Mouse (Mus musculus) CD8-positive naive resting alpha-beta T cell, adult 2 months (primary cell): ENCODE measurements around the gene Lclat1.
"Not testable (repeated sequence)": the region's sequence is repeated elsewhere in the genome, so short reads cannot be mapped to it uniquely, and the experiment has no call there.

Source experiments
- DNase-seq, 2 experiments: peaks; one replicate each; pipeline ENCODE4 v3.0.0; 2022; ENCODE audit warnings: low read depth in 2 of 2, low spot score in 2 of 2

Gene Lclat1

DNA sequence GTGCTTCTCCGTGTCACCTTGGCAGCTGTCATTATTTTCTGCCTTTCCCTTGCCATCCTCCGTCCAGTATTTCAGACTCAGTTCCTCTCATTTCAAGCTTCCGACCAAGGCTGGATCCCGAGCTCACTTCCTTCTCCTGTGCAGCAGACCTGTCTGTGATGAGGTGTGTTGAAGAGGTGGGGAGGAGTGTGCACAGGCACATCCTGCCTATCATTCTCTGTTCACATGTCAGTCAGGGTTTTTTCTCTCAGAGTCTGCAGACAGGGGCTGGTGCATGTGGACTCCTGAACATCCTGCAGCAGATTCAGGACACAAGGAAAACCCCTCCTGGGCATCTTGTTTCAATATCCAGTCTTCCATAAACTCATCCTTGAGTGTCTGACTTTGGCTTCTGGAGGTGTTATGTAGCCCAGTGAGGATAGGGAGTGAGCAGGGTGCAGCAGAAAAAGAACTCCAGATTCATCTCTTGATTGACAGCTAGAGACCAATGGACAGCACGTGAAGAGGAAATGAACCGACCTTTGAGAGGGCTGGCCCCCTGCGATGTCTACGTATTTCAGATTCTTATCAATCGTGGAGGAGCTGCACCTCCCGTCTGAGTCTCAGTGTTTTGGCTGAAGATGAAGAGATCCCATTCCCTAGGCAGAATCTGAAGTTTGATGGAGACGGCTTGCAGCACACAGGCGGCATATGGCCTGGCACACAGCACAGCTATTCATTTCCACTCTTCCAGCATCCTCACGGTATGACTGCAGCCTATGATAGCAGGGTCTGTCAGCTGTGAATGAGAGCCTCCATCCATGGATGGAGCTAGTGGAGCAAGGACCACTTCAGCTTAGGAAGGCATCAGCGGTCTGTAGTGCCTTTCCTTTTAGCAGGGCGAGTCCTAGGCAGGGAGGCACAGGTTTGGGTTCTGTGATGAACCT, 163.3 kb downstream of the Lclat1 start:
- DNase-seq: no peak

DNA sequence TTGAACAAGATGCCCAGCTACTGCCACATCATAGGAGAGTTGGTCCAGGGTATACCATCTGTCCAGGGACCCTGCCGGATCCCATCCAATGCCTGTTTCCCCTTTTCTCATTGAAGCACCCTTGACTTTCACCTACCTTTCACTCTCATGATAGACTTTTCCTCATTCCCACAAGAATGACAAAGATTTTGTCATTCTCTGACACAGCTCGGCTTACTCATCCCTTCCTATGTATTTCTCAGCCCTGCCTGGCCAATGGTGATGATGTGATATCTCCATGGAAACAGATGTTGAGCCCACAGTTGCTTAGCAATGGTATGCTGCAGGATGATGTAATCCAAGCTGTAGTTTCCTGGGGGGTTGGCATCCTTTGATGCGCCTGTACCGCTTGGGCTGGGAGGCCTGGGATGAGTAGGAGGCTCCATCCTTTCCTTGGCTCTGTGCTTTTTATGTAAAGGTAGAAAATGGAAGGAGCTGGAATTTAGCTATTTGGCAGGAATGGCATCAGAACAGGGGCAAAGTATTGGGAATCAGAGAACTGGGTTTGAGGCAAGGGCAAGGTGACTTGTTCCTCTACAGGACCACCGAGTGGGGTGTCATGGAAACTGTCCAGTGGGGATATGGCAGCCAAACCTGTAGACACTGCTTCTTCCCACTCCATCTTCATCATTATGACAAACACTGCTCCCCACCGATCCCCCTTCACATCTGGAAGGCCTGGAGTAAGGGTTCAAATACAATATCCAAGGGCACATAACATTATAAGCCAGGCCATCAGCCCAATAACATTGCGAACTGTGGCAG, 164.2 kb downstream of the Lclat1 start:
- DNase-seq: no peak

DNA sequence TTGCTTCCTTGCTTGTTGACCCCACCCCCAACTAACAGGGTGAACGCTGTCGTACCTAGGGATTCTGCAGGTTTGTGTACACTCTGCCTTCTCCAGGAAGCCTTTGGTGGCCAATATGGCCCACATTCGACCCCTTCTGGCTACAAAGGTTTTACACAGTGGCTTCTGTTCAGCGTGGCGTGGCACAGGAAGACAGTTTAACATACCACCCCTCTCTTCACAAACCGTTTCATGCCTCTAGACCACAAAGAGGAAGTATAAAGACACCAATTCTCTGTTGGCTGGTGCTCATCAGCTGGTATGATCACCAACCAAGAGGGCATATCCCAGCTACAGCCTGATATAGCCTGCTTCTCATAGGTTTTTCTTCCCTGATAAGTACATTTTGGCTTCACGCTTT, 166.0 kb downstream of the Lclat1 start:
- DNase-seq: peak in 1 of 2 experiments; percentile 24

DNA sequence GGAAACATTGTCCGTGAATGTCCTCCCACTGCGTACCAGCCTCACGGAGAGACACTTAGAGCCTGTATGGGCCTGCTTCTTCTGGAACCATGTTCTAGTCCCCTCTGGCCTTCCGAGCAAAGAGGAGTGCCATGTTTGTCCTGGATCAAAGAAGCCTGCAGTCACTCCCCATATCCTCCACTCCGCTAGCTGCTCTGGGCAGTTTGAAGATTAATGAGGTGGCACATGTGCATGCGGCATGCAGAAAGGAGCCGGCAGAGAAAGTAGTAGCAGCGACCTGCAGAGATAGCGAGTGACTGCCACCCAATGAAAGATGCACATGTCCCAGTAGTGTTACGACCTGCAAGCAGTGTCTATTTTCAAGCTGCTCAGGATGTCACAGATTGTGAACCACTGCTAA, 167.3 kb downstream of the Lclat1 start:
- no peak for DNase-seq

DNA sequence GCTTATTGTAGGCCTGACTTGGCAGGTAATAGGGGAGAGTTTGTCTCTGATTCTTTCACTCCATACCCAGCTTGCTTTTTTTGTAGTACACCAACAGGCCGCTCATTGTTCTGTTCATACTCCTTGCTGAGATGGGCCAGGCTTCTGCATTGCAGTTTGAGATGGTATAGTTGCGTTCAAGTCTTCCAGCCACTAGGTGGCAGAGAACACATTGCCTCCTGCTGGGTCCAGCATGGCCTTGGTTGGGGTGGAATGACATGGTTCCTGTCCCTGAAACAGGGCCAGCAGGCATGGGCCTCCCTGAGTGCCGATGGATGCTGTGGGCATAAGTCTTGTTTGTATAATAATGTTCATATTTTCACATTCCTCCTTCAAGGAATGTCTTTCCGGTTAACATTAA, 170.0 kb downstream of the Lclat1 start:
- no peak for DNase-seq

DNA sequence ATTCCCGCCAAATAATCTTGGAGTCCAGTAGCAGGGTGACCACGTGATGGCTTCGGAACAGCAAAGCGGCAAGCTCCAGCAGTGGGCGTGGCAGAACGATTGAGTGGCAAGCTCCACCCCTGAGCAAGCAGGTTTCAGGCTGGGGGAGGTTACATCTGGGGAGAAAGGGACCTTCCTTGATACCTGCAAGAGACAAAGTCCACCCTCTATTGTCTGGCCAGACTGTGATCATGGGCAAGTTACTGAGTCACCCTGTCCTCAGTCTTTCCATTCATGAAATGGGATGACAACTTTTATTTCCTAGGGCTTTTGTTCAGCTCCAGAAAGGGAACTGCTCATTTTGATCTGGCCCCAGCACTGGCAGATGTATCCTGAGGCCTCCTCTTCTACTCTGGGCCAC, 174.9 kb downstream of the Lclat1 start:
- not testable (repeated sequence) for DNase-seq

DNA sequence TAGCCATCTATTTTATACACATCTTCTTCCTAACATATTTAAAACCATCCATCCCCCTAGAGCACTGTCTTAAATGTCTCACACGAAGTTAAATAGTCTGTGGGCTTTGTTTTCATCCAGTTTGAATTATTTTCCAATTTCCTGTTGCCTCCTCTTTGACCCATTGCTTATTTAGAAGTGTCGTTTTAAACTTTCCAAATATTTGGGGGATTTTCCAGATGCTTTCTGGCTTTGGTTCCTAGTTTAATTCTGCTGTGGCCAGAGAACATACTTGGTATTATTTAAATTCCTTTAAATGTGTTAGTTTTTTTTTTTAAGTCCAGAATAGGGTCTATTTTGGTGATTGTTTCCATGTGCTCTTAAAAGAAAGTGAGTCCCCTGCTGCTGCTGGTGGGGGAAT, 176.5 kb downstream of the Lclat1 start:
- no peak for DNase-seq
